Mouse (Mus musculus) kidney, postnatal 0 days (tissue): ENCODE measurements around the gene Nsf. TPM values are rescaled to one million over a fixed set of nuclear protein-coding genes. Genes with fewer than 3 reads are reported as not detected.

Experiments
- ATAC-seq: fragments of 200-750 bp; cut with Nextera tagmentation; replicated peaks from 2 replicates; pipeline ENCODE4 v1.8.0; 2017; ENCODE audit warnings: low read depth, moderate number of reproducible peaks, moderate TSS enrichment, moderate library complexity; ENCODE audit not compliant: low FRiP score
- DNase-seq: peaks from one replicate; pipeline ENCODE4 v3.0.0-alpha.2; 2016; ENCODE audit warnings: low spot score
- H3K27ac ChIP-seq: fragments of 300-500 bp; sonication (generic); 2 replicates; pipeline ENCODE4 v1.5.1; 2014; ENCODE audit warnings: mild to moderate bottlenecking
- H3K27me3 ChIP-seq: fragments of 300-500 bp; sonication (generic); 2 replicates; pipeline ENCODE4 v1.6.1; 2014; ENCODE audit warnings: low read length, mixed read lengths; ENCODE audit not compliant: insufficient read depth
- H3K36me3 ChIP-seq: fragments of 300-500 bp; sonication (generic); 2 replicates; pipeline ENCODE4 v1.6.1; 2014; ENCODE audit warnings: low read length, mixed read lengths; ENCODE audit not compliant: insufficient read depth
- H3K4me1 ChIP-seq: fragments of 300-500 bp; sonication (generic); replicated peaks from 2 replicates; pipeline ENCODE4 v1.6.1; 2014; ENCODE audit warnings: antibody characterized with exemption, low read length, mixed read lengths; ENCODE audit not compliant: insufficient read depth
- H3K4me2 ChIP-seq: fragments of 300-500 bp; sonication (generic); 2 replicates; pipeline ENCODE4 v1.6.1; 2014; ENCODE audit warnings: mild to moderate bottlenecking, low read length, moderate library complexity, mixed read lengths
- H3K4me3 ChIP-seq: fragments of 300-500 bp; sonication (generic); replicated peaks from 2 replicates; pipeline ENCODE4 v1.5.1; 2014; ENCODE audit warnings: low read depth, low read length
- H3K9ac ChIP-seq: fragments of 300-500 bp; sonication (generic); 2 replicates; pipeline ENCODE4 v1.6.1; 2014; ENCODE audit warnings: low read depth, low read length
- H3K9me3 ChIP-seq: fragments of 300-500 bp; sonication (generic); replicated peaks from 2 replicates; pipeline ENCODE4 v1.6.1; 2016; ENCODE audit warnings: low read length, inconsistent platforms, mixed read lengths
- CTCF ChIP-seq: IDR thresholded peaks from 2 replicates; pipeline ENCODE4 v1.5.1; 2016; ENCODE audit warnings: antibody characterized with exemption, low read depth, mild to moderate bottlenecking, moderate library complexity
- WGBS: fragments of 180-500 bp; shearing (Covaris S2); extraction: QIAGEN DNeasy Blood & Tissue Kit; methylation state at CpG from one replicate; pipeline ENCODE4 v1.1.7; 2014; 5-methylcytosine and 5-hydroxymethylcytosine counted together
- polyA plus RNA-seq: library from polyadenylated mRNA; unstranded; fragments of >200 nt; fragmentation: Nextera tagmentation; extraction: Ambion mirVana; gene quantifications from 2 replicates; pipeline ENCODE4 v1.2.1, GENCODE M21; 2015

Nsf gene
- polyA plus RNA-seq, 1 experiment from 2014 or later: 37.1 TPM

DNA sequence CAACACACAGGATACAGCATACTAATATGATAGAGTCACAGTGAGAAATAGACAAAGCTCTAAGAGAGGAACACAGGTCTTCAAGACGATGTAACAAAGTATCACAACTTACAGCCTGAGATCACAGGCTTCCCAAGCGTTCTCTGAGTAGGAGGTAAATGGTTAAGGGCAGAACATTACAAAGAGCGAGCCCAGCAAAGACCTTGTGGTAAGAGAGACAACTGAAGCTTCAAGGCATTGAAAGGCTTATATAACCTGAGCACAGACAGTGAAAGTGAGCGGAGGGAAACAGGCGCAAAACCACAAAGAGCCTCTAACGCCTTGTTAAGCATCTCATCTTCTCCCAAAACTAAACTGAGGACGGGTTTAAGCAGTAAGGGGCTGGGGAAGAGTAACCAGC lies 2.8 kb downstream of the Nsf start:
- WGBS: 78% methylated on average over 7 of the region's 7 CpGs

DNA sequence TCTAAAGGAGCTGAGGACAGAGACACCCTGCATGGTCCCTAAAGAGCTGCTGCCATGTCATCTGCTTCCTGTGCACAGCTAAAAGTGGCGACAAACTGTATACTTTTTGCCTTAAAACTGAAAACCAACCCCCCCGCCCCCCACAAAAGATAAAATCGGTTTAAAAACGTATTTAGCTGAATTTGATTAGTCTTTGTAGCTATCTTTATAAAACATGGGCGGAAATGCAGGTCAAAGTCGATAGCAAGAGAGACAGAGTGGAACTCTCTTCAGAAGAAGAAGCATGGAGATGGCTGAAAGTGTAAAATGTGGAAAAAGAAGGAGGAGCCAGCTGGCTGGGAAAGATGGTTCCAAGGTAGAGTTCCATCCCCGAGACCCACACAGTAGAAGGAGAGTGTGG lies 4.9 kb downstream of the Nsf start:
- ATAC-seq (no peak), DNase-seq (no peak)
- no peak overlapping the region for H3K4me2 ChIP-seq
- no peaks in the 10 kb centered on the region for H3K36me3 ChIP-seq
- H3K27me3 ChIP-seq: no peaks in the 10 kb centered on the region
- no peak overlapping the region for H3K4me3 ChIP-seq
- H3K9me3 ChIP-seq: no peaks in the 10 kb centered on the region
- no peak for TF ChIP-seq CTCF
- H3K27ac ChIP-seq: no peak overlapping the region
- H3K4me1 ChIP-seq: peaks cover 3% of the 10 kb centered on the region; the same call in 1 of the 2 replicates
- 92% methylated on average over 7 of the region's 7 CpGs for WGBS
- no peak overlapping the region for H3K9ac ChIP-seq

More for the DNA sequence above, 2.8 kb downstream of the Nsf start:
- H3K36me3 ChIP-seq: no peaks in the 10 kb centered on the region
- no peak for DNase-seq
- H3K9ac ChIP-seq: no peak overlapping the region
- H3K27me3 ChIP-seq: no peaks in the 10 kb centered on the region
- no peak overlapping the region for H3K4me2 ChIP-seq
- H3K4me3 ChIP-seq: no peak overlapping the region
- no peak overlapping the region for H3K27ac ChIP-seq
- H3K4me1 ChIP-seq: peaks cover 3% of the 10 kb centered on the region; the same call in 1 of the 2 replicates
- TF ChIP-seq CTCF: no peak
- H3K9me3 ChIP-seq: no peaks in the 10 kb centered on the region
- ATAC-seq: no peak

DNA sequence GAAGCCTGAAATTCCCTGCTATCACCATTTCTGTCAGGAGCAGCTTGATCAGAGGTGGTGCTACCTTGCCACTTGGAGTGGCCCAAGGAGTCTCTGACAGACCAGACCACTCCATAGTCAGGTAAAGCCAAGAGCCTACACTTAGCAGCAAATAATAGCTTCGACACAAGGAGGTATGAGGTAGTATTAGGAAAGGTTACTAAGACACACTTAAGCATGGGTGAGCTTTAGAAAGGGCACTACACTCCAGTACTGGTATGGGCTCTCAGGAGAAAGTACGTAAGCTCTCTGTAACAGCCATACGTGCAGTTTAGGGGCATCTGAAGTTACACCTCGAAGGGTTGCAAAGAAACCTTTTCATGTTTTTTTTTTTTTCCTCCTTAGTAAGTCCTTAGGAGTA lies 11.1 kb downstream of the Nsf start:
- Histone ChIP-seq H3K27ac (no peak overlapping the region), H3K4me3 (no peak overlapping the region), H3K27me3 (no peaks in the 10 kb centered on the region), H3K9ac (no peak overlapping the region), H3K4me1 (no peaks in the 10 kb centered on the region), H3K36me3 (no peaks in the 10 kb centered on the region), H3K9me3 (no peaks in the 10 kb centered on the region), H3K4me2 (no peak overlapping the region)
- ATAC-seq (no peak), DNase-seq (no peak)
- 81% methylated on average over 4 of the region's 4 CpGs for WGBS
- TF ChIP-seq CTCF: no peak

- DNase-seq: no peak
- H3K27me3 ChIP-seq: no peaks in the 10 kb centered on the region
- H3K4me2 ChIP-seq: no peak overlapping the region
- no peak overlapping the region for H3K4me3 ChIP-seq
- peak; percentile 22; the same call in 1 of the 2 replicates for TF ChIP-seq CTCF
- 0 out of 2 replicates have a peak overlapping the region, but pooled peaks have one; percentile 27 for H3K9ac ChIP-seq
- no peaks in the 10 kb centered on the region for H3K4me1 ChIP-seq
- no peaks in the 10 kb centered on the region for H3K9me3 ChIP-seq
- ATAC-seq: no peak
- H3K27ac ChIP-seq: no peak overlapping the region
- 44% methylated on average over 5 of the region's 5 CpGs for WGBS
- H3K36me3 ChIP-seq: no peaks in the 10 kb centered on the region
Measured at GRCm38 (mm10) chr11:103941351-103941750, 12.5 kb downstream of the Nsf start.

DNA sequence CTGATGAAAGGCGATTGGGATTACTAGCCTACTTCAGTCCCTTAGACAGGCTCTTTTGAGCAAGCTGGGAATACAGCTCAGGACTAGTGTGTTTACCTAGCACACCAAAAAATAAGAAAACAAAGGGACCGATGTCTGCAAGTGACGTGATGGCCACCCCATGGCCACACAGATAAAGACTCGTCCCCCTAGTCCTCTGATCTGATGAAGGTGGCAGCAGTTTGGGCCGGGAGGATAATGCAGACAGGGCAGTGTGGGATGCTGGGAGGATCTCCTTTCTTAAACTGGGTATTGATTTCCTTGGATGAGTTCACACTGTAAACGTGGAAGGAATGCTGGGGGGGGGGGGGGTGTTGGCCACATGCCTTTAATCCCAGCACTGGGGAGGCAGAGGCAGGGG lies 13.0 kb downstream of the Nsf start:
- no peaks in the 10 kb centered on the region for H3K4me1 ChIP-seq
- no peaks in the 10 kb centered on the region for H3K27me3 ChIP-seq
- no peaks in the 10 kb centered on the region for H3K36me3 ChIP-seq
- H3K9ac ChIP-seq: no peak overlapping the region
- no peaks in the 10 kb centered on the region for H3K9me3 ChIP-seq
- DNase-seq (no peak), ATAC-seq (no peak)
- H3K4me3 ChIP-seq: no peak overlapping the region
- 59% methylated on average over 6 of the region's 6 CpGs for WGBS
- no peak overlapping the region for H3K27ac ChIP-seq
- TF ChIP-seq CTCF: no peak
- no peak overlapping the region for H3K4me2 ChIP-seq

DNA sequence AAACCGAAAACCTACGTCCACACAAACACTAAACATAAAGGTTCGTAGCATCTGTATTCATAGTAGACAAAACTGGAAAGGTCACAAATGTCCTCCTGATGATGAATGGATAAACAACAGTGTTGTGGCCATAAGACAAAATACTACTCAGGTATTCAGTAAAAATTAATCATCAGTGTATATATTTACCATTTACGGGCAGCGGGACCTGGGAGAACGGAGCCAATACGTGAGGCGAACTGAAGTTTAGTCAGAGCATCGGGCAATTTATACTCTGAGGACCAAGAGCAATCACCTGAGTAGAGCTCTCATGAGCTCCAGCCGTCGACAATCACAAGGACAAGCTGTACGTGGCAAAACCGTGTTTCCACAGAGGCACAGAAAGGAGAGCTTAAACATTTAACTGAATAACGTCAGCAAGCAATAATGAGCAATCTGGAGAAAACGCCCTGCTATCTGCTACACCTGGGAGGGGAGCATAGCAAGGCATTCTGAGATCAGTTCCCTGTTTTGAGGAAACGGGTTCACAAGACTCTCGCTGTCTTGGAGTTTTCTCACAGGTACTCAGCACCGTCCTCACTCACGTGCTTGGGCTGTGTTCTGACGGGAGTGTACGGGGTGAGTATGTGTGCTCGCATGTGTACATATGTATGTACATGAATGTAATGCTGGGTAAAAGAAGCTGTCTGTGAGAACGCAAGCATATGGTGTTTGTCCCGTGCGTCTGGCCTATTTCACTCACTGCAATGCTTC lies 15.7 kb downstream of the Nsf start:
- H3K36me3 ChIP-seq: no peaks in the 10 kb centered on the region
- H3K4me3 ChIP-seq: no peak overlapping the region
- no peaks in the 10 kb centered on the region for H3K27me3 ChIP-seq
- DNase-seq: no peak
- H3K9me3 ChIP-seq: no peaks in the 10 kb centered on the region
- no peak for TF ChIP-seq CTCF
- H3K9ac ChIP-seq: no peak overlapping the region
- no peak for ATAC-seq
- H3K4me2 ChIP-seq: no peak overlapping the region
- H3K27ac ChIP-seq: no peak overlapping the region
- H3K4me1 ChIP-seq: no peaks in the 10 kb centered on the region
- 91% methylated on average over 25 of the region's 25 CpGs for whole genome bisulfite sequencing

- DNase-seq: no peak
- H3K9me3 ChIP-seq: no peaks in the 10 kb centered on the region
- WGBS: 72% methylated on average over 9 of the region's 9 CpGs
Measured at GRCm38 (mm10) chr11:103937451-103937850, 16.4 kb downstream of the Nsf start.

More at GRCm38 (mm10) chr11:103937451-103937850, 16.4 kb downstream of the Nsf start:
- TF ChIP-seq CTCF: no peak
- Histone ChIP-seq H3K27ac (no peak overlapping the region), H3K9ac (no peak overlapping the region), H3K4me3 (no peak overlapping the region), H3K4me2 (no peak overlapping the region), H3K36me3 (no peaks in the 10 kb centered on the region), H3K4me1 (no peaks in the 10 kb centered on the region), H3K27me3 (no peaks in the 10 kb centered on the region)
- ATAC-seq: no peak
